Mouse (Mus musculus): ENCODE data around the gene Osbpl5. TPM values are rescaled to one million over a fixed set of nuclear protein-coding genes. Genes with fewer than 3 reads are reported as not detected.

Osbpl5 gene
- 12.9 and 13.3 TPM in 2 replicates for polyA plus RNA-seq (2014; fragmentation: Nextera tagmentation; extraction: Ambion mirVana)

DNA sequence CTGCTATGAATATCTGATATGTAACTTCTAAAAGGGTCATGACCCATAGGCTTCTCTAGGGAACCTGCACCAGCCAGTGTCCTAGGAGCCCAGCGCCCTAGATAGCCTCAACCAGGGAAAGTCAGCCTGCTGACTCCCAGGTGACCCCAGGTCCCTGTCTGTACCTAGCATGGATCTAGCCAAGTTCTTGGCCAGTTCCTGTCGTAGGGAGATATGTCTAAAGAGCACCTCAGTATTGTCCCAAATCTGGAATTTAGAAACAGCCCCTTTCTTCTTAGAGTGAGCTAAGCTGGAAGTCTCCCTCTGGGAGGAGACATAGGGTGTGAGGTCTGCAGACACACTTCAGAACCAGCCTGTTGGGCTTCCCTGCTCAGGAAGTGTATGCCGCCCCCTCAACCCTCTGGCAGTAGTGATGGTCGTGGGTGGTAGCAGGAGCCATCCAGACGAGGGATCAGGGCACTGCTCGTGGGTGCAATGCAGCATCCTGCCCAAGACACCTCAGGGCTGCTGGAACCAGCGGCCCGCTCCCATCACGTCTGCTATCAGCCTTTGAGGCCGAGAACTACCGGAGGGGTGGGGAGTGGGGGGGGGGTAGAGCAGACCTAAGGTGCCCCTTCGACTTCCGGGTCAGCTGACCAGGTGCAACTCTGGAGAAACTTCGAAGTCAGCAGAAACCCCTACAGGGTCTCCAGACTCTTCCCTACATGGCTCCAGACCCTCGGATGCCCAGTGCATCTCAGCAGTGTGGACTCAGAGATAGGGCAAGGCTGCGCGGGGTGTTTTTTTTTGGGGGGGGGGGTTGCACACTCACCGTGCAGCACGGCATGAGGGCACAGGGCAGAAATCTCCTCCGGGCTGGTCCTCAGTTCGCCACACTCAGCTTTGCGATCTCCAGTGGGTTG, at the start of gene Osbpl5:
Gene Osbpl5, minus strand, starts transcription at position 861 of the 902 bp plus-strand sequence.
- DNase-seq (ENCODE audit: low spot score) = no peak
- 33% methylated on average over 22 of the region's 22 CpGs for WGBS
- no peak within 1 kb of the TSS for H3K27ac ChIP-seq (ENCODE audit: low read depth, low read length)

DNA sequence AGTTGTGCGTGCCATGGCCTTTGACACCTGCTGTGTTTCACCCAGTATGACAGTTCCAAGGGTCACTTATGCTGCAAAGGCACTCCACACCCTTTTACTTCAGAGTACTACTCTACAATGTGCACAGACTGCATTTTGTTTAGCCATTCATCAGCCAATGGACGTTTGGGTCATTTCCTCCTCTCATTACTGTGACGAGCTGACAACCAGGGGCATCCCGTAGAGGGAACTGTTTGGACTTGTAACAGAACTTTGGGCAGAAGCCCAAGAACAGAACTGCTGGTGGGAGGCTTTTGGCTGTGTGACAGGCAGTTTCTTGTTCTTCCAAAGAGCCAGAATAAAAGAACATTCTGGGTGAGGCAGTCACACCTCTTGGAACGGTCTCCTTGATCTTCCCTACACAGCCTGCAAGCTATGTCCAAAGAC, 48.4 kb upstream of the Osbpl5 start:
- H3K9me3 ChIP-seq (ENCODE audit: control insufficient read depth, low read length) = no peaks in the 10 kb centered on the region
- no peaks in the 10 kb centered on the region; the same call in 1 of the 2 replicates for H3K36me3 ChIP-seq (ENCODE audit: control insufficient read depth, insufficient read depth, low read length)
- H3K27me3 ChIP-seq (ENCODE audit: control insufficient read depth, insufficient read depth, low read length) = no peaks in the 10 kb centered on the region
- no peak overlapping the region for H3K4me2 ChIP-seq (ENCODE audit: low read depth, low read length, severe bottlenecking)
- H3K9ac ChIP-seq (ENCODE audit: low read length) = no peak overlapping the region
- H3K4me3 ChIP-seq (ENCODE audit: low read depth, low read length) = no peak overlapping the region
- no peak for DNase-seq (ENCODE audit: low spot score)
- H3K27ac ChIP-seq (ENCODE audit: low read depth, low read length) = no peak overlapping the region
- ATAC-seq (replicated peaks; ENCODE audit: low FRiP score) = no peak
- 74% methylated on average over 5 of the region's 5 CpGs for WGBS
- no peaks in the 10 kb centered on the region for H3K4me1 ChIP-seq (replicated peaks; ENCODE audit: control insufficient read depth, insufficient read depth, low read length)

More for the DNA sequence above, at the start of gene Osbpl5:
- no peak for ATAC-seq (replicated peaks; ENCODE audit: low FRiP score)
- Histone ChIP-seq H3K36me3 (ENCODE audit: control insufficient read depth, insufficient read depth, low read length) (no peaks in the 10 kb centered on the region), H3K4me3 (ENCODE audit: low read depth, low read length) (peak within 1 kb of the TSS; percentile 21), H3K4me1 (replicated peaks; ENCODE audit: control insufficient read depth, insufficient read depth, low read length) (no peaks in the 10 kb centered on the region; the same call in 1 of the 2 replicates), H3K4me2 (ENCODE audit: low read depth, low read length, severe bottlenecking) (peak within 1 kb of the TSS; percentile 62), H3K9ac (ENCODE audit: low read length) (peak within 1 kb of the TSS; percentile 20; the same call in 1 of the 2 replicates), H3K27me3 (ENCODE audit: control insufficient read depth, insufficient read depth, low read length) (peaks cover 13% of the 10 kb centered on the region), H3K9me3 (ENCODE audit: control insufficient read depth, low read length) (no peaks in the 10 kb centered on the region)

DNA sequence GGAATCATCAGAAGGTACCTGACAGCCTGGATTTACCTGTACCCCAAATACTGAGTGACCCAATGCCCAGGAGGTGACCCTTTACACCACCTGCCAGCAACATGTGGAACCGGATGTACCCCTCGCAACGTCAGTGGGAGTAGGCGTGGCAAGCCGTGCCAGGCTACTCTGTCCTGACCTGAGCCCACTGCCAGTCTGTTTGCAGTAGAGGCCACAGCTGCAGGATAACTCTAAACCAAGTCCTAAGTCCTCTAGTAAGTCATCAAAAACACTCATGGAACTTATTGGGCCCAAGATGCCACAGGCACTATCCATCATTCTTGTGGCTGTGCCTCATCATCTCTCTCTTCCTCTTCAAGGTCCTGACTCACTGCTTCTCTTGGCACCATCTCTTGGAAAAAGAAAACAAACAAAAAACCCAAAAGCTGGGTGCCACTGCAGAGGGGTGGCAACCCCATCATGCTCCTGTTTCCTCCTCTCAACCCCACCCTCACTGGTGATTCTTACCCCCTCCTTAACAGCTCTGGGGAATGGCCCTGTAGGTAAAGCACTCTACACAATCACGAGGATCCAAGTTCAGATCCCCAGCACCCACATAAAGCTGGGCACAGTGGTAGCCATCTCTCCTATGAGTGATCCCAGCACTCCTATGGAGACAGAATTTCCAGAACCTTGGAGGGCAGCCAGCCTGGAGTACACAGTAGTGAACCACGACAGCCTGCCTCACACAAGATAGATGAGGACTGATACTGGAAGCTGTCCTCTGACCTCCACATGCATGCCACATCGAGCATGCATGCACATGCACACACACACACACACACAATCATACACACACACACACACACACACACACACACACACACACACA, 44.6 kb upstream of the Osbpl5 start:
- 91% methylated on average over 8 of the region's 8 CpGs for WGBS
- no peaks in the 10 kb centered on the region for H3K4me1 ChIP-seq (replicated peaks; ENCODE audit: control insufficient read depth, insufficient read depth, low read length)

DNA sequence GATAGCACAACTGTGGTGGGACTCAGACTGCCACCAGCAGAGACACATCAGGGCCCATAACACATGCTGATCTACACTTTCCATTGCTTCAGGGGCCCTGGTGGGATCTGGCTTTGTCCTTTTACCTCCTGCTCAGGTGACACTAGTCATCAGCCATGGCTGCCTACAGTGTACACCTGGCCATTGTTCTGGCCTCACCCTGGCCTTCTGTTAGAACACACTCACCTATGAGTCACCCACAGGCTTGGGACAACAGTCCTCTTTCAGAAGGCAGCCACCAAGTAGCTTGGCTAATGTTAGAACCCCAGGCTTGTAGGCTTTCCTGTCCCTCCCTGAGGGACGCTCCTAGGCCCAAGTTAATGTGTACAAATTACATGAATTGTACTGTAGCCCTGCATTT, 44.0 kb upstream of the Osbpl5 start:
- Histone ChIP-seq H3K27ac (ENCODE audit: low read depth, low read length) (no peak overlapping the region), H3K4me3 (ENCODE audit: low read depth, low read length) (no peak overlapping the region), H3K9me3 (ENCODE audit: control insufficient read depth, low read length) (no peaks in the 10 kb centered on the region), H3K4me2 (ENCODE audit: low read depth, low read length, severe bottlenecking) (no peak overlapping the region), H3K36me3 (ENCODE audit: control insufficient read depth, insufficient read depth, low read length) (no peaks in the 10 kb centered on the region; the same call in none of the 2 replicates), H3K9ac (ENCODE audit: low read length) (no peak overlapping the region), H3K4me1 (replicated peaks; ENCODE audit: control insufficient read depth, insufficient read depth, low read length) (no peaks in the 10 kb centered on the region), H3K27me3 (ENCODE audit: control insufficient read depth, insufficient read depth, low read length) (no peaks in the 10 kb centered on the region)
- 95% methylated on average over 1 of the region's 1 CpGs for WGBS
- DNase-seq (ENCODE audit: low spot score) = no peak
- ATAC-seq (replicated peaks; ENCODE audit: low FRiP score) = no peak

More for the DNA sequence above, 44.6 kb upstream of the Osbpl5 start:
- ATAC-seq (replicated peaks; ENCODE audit: low FRiP score) (no peak), DNase-seq (ENCODE audit: low spot score) (no peak)
- H3K27me3 ChIP-seq (ENCODE audit: control insufficient read depth, insufficient read depth, low read length) = no peaks in the 10 kb centered on the region
- no peak overlapping the region for H3K4me3 ChIP-seq (ENCODE audit: low read depth, low read length)
- H3K9me3 ChIP-seq (ENCODE audit: control insufficient read depth, low read length) = no peaks in the 10 kb centered on the region
- H3K9ac ChIP-seq (ENCODE audit: low read length) = no peak overlapping the region
- H3K36me3 ChIP-seq (ENCODE audit: control insufficient read depth, insufficient read depth, low read length) = no peaks in the 10 kb centered on the region; the same call in none of the 2 replicates
- H3K27ac ChIP-seq (ENCODE audit: low read depth, low read length) = no peak overlapping the region
- no peak overlapping the region for H3K4me2 ChIP-seq (ENCODE audit: low read depth, low read length, severe bottlenecking)

DNA sequence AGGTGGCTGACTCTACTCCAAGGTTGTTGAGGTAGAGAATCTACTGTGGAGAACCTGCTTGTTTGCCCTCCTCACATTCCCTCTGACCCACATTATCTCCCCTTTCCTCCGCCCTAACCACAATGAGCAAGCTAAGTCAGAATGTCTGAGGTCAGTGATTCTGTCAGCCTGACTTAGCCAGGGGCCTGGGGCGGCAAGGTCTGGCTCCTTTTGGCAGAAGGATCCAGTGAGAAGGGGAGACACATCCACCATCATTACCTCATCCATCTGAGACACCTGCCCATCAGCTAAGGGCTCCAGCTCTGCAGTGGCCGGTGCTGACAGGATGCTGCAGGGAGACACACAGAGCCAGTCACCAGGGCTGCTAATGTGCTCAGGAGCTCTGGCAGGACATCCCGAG, 42.0 kb upstream of the Osbpl5 start:
- Histone ChIP-seq H3K27me3 (ENCODE audit: control insufficient read depth, insufficient read depth, low read length) (no peaks in the 10 kb centered on the region), H3K9me3 (ENCODE audit: control insufficient read depth, low read length) (no peaks in the 10 kb centered on the region), H3K4me2 (ENCODE audit: low read depth, low read length, severe bottlenecking) (no peak overlapping the region), H3K36me3 (ENCODE audit: control insufficient read depth, insufficient read depth, low read length) (no peaks in the 10 kb centered on the region; the same call in none of the 2 replicates), H3K27ac (ENCODE audit: low read depth, low read length) (no peak overlapping the region), H3K9ac (ENCODE audit: low read length) (no peak overlapping the region), H3K4me3 (ENCODE audit: low read depth, low read length) (no peak overlapping the region), H3K4me1 (replicated peaks; ENCODE audit: control insufficient read depth, insufficient read depth, low read length) (no peaks in the 10 kb centered on the region)
- ATAC-seq (replicated peaks; ENCODE audit: low FRiP score) (no peak), DNase-seq (ENCODE audit: low spot score) (no peak)
- 90% methylated on average over 4 of the region's 4 CpGs for WGBS

DNA sequence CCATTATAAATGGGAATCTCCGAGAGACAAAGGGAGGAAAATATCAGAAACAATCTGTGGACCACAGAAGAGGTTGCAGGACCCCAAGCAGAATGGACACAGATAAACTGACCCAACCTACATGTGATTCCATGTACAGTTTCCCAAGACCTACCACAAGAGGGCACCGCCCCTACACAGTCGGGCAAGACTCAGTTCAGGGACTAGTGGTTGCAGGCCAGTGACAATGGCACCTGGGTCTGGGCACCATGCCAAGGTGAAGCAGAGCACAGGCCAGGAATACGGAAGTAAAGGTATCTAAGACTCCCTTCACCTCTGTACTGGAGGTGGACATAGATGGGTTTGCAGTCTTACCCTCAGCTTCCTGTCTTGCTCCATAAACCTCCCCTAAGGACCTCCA, 36.3 kb upstream of the Osbpl5 start:
- DNase-seq (ENCODE audit: low spot score) (no peak), ATAC-seq (replicated peaks; ENCODE audit: low FRiP score) (no peak)
- Histone ChIP-seq H3K9ac (ENCODE audit: low read length) (no peak overlapping the region), H3K27me3 (ENCODE audit: control insufficient read depth, insufficient read depth, low read length) (no peaks in the 10 kb centered on the region), H3K9me3 (ENCODE audit: control insufficient read depth, low read length) (no peaks in the 10 kb centered on the region), H3K4me2 (ENCODE audit: low read depth, low read length, severe bottlenecking) (no peak overlapping the region), H3K4me3 (ENCODE audit: low read depth, low read length) (no peak overlapping the region), H3K36me3 (ENCODE audit: control insufficient read depth, insufficient read depth, low read length) (no peaks in the 10 kb centered on the region; the same call in none of the 2 replicates), H3K27ac (ENCODE audit: low read depth, low read length) (no peak overlapping the region), H3K4me1 (replicated peaks; ENCODE audit: control insufficient read depth, insufficient read depth, low read length) (no peaks in the 10 kb centered on the region)
- 63% methylated on average over 4 of the region's 4 CpGs for WGBS

DNA sequence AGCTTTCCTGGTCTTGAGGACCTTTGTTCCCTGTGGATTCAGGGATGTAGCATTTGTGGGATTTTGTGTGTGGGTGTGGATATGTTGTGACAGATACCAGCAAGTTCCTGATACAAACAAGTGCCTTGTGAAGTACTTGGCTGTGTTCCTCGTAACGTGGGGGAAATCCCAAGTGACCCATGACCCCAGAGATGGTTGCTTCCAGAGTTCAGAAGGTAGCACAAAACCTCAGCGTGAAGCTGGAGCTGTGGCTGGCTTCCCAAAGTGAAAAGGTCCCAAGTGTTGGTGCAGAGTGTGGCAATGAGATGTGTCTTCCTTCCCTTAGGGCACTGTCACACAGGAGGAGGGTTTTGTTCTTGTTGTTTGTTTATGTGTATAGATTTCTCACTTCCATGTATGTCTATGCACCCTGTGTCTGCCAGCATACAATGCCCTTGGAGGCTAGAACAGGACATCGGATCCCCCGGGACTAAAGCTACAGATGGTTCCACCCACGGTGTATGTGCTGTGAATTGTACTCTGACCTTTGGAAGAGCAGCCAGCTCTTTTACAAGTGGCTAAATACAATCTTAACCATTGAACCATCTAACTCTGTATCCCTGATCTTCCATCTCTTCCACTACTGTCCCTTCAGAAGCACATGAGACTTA, 35.7 kb upstream of the Osbpl5 start:
- Histone ChIP-seq H3K4me3 (ENCODE audit: low read depth, low read length) (no peak overlapping the region), H3K27me3 (ENCODE audit: control insufficient read depth, insufficient read depth, low read length) (no peaks in the 10 kb centered on the region), H3K9ac (ENCODE audit: low read length) (no peak overlapping the region), H3K4me2 (ENCODE audit: low read depth, low read length, severe bottlenecking) (no peak overlapping the region), H3K27ac (ENCODE audit: low read depth, low read length) (no peak overlapping the region), H3K4me1 (replicated peaks; ENCODE audit: control insufficient read depth, insufficient read depth, low read length) (no peaks in the 10 kb centered on the region), H3K36me3 (ENCODE audit: control insufficient read depth, insufficient read depth, low read length) (no peaks in the 10 kb centered on the region; the same call in none of the 2 replicates), H3K9me3 (ENCODE audit: control insufficient read depth, low read length) (no peaks in the 10 kb centered on the region)
- no peak for ATAC-seq (replicated peaks; ENCODE audit: low FRiP score)
- no peak for DNase-seq (ENCODE audit: low spot score)
- 78% methylated on average over 6 of the region's 6 CpGs for WGBS
